Mouse (Mus musculus) cerebellum, adult 2 months (tissue): ENCODE measurements around the gene Arhgap1. TPM values are rescaled to one million over a fixed set of nuclear protein-coding genes. Genes with fewer than 3 reads are reported as not detected.

Experiments used
- DNase-seq, 2 experiments: peaks; one replicate each; pipeline ENCODE4 v3.0.0; 2021
- H3K27ac ChIP-seq: fragments of 200-500 bp; 2 replicates; pipeline ENCODE4 v1.5.1; 2012; ENCODE audit warnings: low read length, control low read depth, inconsistent platforms; ENCODE audit not compliant: insufficient read depth
- H3K27me3 ChIP-seq: fragments of 200-500 bp; 2 replicates; pipeline ENCODE4 v1.6.1; 2012; ENCODE audit warnings: inconsistent platforms, mild to moderate bottlenecking, low read length, moderate library complexity; ENCODE audit not compliant: control insufficient read depth, insufficient read depth
- H3K4me1 ChIP-seq: fragments of 200-500 bp; 2 replicates; pipeline ENCODE4 v1.6.1; 2011; ENCODE audit warnings: low read length; ENCODE audit not compliant: control insufficient read depth, insufficient read depth
- H3K4me3 ChIP-seq: fragments of 200-500 bp; replicated peaks from 2 replicates; pipeline ENCODE3; 2011; ENCODE audit warnings: mild to moderate bottlenecking, low read depth, low read length, control low read depth; ENCODE audit not compliant: insufficient read depth
- CTCF ChIP-seq: fragments of 200-500 bp; IDR thresholded peaks from 2 replicates; pipeline ENCODE4 v1.5.1; 2011; ENCODE audit warnings: low read depth, mild to moderate bottlenecking, control low read depth, low read length, moderate library complexity, borderline replicate concordance; ENCODE audit not compliant: insufficient read depth
- POLR2A ChIP-seq: fragments of 200-500 bp; IDR thresholded peaks from 2 replicates; pipeline ENCODE4 v1.6.1; 2011; ENCODE audit warnings: low read length, control low read depth, borderline replicate concordance; ENCODE audit not compliant: insufficient read depth
- WGBS: fragments of 180-500 bp; shearing (Covaris S2); methylation state at CpG from one replicate; pipeline ENCODE4 v1.1.7; 2018; 5-methylcytosine and 5-hydroxymethylcytosine counted together
- polyA plus RNA-seq: library from polyadenylated mRNA; depleted of rRNA; stranded (reverse); fragments of >200 nt; gene quantifications from 2 replicates; pipeline ENCODE4 v1.2.3, GENCODE M21; 2012

Gene Arhgap1
- polyA plus RNA-seq, 1 experiment = 40.8 TPM

DNA sequence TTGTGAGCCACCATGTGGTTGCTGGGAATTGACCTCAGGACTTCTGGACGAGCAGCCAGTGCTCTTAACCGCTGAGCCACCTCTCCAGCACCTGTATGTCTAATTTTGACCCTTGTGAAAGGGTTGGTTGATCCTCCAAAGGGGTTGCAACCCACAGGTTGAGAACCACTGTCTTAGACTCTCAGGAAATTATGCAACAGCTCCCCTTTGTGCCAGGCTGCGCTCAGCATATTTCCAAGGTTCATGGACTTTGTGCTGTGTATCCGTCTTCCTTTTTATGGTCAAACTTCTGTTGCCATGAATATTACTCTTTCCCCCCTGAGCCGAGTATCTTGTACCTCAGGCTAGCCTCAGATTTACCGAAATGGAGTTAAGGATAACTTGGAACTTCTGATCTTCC is 11.3 kb downstream of the Arhgap1 start:
- TF ChIP-seq CTCF (no peak), POLR2A (no peak)
- no peaks in the 10 kb centered on the region for H3K4me1 ChIP-seq
- no peak overlapping the region for H3K4me3 ChIP-seq
- DNase-seq = no peak
- H3K27me3 ChIP-seq = no peaks in the 10 kb centered on the region
- 90% methylated on average over 6 of the region's 6 CpGs for WGBS
- H3K27ac ChIP-seq = no peak overlapping the region

DNA sequence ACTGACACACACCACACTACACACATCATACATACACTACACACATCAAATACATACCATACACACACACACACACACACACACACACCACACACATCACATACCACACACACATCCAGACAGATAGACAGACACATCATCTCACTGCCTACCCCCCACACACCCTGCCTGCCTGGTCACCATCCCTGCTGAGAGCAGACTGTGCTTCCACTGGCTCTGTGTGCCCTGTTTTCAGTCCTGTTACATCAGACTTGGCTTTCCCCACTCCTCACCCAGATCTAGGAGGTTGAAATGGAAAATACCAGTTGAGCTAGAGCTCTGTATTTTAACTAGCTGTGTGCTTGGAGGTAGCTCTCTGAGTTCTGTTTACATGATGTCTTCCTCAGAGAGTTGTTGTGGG is 15.1 kb downstream of the Arhgap1 start:
- Histone ChIP-seq H3K4me1 (no peaks in the 10 kb centered on the region), H3K27ac (no peak overlapping the region), H3K27me3 (no peaks in the 10 kb centered on the region), H3K4me3 (no peak overlapping the region)
- TF ChIP-seq CTCF = no peak
- TF ChIP-seq POLR2A = no peak
- DNase-seq = no peak

DNA sequence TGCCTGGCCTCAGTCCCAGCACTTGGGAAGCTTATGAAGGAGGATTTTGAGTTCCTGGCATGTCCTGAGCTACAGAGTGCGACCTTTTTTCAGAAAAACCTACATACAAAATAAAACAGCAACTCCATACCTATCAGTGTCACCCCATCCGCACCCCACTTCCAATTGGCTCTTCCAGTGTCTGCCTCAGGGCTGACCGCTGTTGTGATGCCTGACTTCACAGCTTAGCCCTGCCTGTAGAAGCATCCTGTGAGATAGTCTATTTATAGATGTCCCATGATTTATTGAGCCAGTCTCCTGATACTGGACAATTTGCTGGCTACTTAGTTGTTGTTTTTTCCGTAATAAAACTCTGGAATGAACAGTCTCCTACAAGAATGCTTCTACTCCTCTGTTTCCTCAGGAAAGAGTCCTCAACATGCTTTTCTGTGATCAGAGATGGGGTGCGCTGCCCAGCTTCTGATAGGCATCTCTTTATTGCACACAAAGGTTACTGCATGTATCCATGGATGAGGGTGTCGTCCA is 16.8 kb downstream of the Arhgap1 start:
- no peak overlapping the region for H3K27ac ChIP-seq
- no peak for DNase-seq
- H3K4me1 ChIP-seq = no peaks in the 10 kb centered on the region
- H3K27me3 ChIP-seq = no peaks in the 10 kb centered on the region
- H3K4me3 ChIP-seq = no peak overlapping the region
- no peak for TF ChIP-seq POLR2A
- no peak for TF ChIP-seq CTCF
- 88% methylated on average over 6 of the region's 6 CpGs for WGBS

DNA sequence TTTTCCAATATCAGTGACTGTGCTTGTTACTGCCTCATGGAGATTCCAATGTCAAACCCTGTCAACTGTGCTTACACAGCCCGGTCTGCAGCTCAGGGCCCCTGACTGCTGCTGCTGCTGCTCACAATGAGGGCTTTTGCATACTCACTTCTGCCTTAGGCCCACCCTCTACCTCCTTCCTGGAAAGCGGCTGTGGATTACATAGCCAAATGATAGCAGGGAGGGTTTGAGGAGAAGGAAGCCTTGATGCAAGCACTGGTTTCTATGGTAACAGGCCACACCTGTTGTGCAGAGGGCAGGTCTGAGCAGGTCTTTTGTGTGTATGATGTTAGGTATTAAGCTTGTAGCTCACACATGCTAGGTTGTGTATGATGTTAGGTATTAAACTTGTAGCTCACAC is 18.1 kb downstream of the Arhgap1 start:
- no peak overlapping the region for H3K27ac ChIP-seq
- no peak for DNase-seq
- no peaks in the 10 kb centered on the region for H3K27me3 ChIP-seq
- H3K4me1 ChIP-seq = no peaks in the 10 kb centered on the region
- no peak overlapping the region for H3K4me3 ChIP-seq
- TF ChIP-seq POLR2A (no peak), CTCF (no peak)
- WGBS = 71% methylated on average over 2 of the region's 2 CpGs

DNA sequence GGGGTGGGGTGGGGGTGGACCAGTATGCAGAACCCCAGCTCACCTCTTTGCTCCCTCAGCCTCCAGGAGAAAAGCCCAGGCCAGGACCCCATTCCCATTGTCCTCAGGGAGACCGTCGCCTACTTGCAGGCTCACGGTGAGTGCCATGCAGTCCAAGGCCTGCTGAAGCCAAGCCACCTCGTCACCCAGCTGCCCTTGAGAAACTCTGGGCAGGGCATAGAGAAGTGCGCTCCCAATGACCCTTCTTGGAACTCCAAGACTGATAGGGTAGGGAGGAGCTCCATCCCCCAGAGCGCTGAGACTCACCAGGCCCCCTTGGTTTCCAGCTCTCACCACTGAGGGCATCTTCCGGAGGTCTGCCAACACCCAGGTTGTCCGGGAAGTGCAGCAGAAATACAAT is 19.7 kb downstream of the Arhgap1 start:
- 89% methylated on average over 8 of the region's 8 CpGs for WGBS
- Histone ChIP-seq H3K27me3 (no peaks in the 10 kb centered on the region), H3K27ac (no peak overlapping the region), H3K4me3 (no peak overlapping the region), H3K4me1 (no peaks in the 10 kb centered on the region)
- no peak for TF ChIP-seq CTCF
- no peak for TF ChIP-seq POLR2A
- no peak for DNase-seq

DNA sequence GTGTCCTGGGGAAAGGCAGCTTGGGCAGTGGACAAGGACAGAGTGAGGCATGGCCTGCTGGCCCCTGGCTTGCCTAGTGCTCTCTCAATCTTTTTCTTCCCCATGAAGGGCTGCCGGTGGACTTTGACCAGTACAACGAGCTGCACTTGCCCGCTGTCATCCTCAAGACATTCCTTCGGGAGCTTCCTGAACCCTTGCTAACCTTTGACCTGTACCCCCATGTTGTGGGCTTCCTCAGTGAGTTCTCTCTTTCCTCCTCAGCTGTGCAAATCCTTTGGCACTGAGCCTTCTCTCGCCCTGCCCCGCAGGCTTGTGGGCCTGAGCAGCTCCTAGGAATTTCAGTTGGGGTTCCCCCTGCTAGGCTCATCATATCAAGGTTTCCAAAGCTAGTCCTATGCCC is 20.4 kb downstream of the Arhgap1 start:
- H3K27me3 ChIP-seq = no peaks in the 10 kb centered on the region
- no peak overlapping the region for H3K4me3 ChIP-seq
- H3K27ac ChIP-seq = no peak overlapping the region
- no peak for DNase-seq
- peaks cover 2% of the 10 kb centered on the region; the same call in 1 of the 2 replicates for H3K4me1 ChIP-seq
- 89% methylated on average over 6 of the region's 6 CpGs for WGBS
- no peak for TF ChIP-seq CTCF
- no peak for TF ChIP-seq POLR2A

DNA sequence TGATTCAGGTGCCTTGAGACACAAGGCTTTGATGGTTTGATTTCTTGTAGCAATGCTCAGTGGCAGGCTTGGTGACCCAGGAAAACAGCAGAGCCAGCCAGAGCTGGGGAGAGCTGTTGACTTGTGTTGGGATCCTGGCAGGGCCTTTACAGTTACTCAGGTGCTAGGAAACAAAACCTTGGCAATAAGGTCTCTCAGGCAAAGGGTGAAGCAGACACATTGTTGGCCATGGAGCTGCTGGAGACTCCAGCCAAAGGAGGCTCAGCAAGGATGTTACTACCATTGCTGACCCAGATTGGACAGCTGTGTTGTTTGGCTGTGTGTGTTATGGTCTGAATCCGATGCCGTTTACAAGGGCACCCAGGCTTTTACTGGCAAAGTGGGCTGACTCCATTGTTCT is 23.9 kb downstream of the Arhgap1 start:
- 67% methylated on average over 2 of the region's 2 CpGs for WGBS
- no peak for DNase-seq
- Histone ChIP-seq H3K27ac (no peak overlapping the region), H3K4me3 (no peak overlapping the region), H3K4me1 (peaks cover 5% of the 10 kb centered on the region; the same call in 1 of the 2 replicates), H3K27me3 (no peaks in the 10 kb centered on the region)
- TF ChIP-seq POLR2A (no peak), CTCF (no peak)

DNA sequence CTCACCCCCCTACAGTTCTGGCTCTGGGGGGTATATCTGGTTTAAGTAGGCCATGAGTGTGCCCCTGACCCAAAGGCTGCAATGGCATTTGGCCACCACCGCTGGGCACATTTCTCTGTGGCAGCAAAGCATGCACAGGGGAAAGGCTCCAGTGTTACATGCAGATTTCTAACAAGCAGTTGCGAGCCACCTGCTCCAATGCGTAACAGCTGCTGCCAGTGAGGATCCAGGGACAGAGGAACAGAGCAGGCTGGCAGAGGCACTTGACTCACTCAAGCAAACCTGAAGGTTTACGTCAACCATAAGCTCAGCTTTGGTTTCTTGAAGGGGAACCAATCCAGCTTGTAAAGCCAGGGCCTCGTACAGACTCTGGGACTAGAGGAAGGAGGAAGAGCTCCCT is 25.2 kb downstream of the Arhgap1 start:
- DNase-seq = no peak
- no peak overlapping the region for H3K4me3 ChIP-seq
- peaks cover 5% of the 10 kb centered on the region; the same call in 1 of the 2 replicates for H3K4me1 ChIP-seq
- no peak for TF ChIP-seq POLR2A
- no peak for TF ChIP-seq CTCF
- no peaks in the 10 kb centered on the region for H3K27me3 ChIP-seq
- WGBS = 58% methylated on average over 5 of the region's 5 CpGs
- H3K27ac ChIP-seq = peak overlapping the region; percentile 46; the same call in 1 of the 2 replicates
